Mouse (Mus musculus): ENCODE results near the gene Elac2.

Gene Elac2

DNA sequence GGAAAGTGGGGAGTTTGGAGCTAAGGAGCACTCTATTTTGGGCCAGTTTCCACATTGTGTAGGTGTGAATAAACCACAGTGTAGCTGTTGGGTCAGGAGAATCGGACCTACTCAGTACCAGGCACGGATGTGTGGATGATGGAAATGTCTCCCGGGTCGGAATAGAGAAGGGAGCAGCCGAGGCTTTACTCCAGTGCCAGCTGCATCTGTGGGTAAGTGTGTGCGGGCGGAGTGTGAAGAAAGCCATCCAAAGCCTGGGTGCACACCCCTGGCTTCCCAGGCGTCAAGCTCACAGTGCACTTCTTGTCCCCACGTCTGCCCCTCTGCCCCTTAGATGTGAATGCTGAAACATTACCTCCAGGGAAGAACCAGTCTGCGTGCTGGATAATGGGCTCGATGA, 43.9 kb downstream of the Elac2 start:
- no peak for DNase-seq (ENCODE audit: low spot score)

DNA sequence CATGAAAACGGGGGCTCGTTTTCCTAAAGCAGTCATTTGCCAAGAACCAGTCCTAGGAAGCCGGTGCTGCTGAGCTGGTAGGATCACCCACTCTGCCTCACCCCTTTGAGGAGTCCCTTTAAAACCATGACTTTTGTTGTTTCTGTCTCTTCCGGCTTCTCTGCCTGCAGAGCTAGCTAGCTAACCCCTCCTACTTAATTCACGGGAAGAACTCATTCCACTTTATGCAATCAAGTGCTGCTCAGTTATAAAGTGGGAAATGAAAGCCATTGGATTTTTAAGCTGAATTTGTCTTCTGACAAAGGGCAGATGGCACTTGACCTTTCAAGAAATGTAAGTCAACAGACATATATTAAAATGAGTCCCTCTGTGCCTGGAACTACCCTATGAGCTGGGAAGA, 49.2 kb downstream of the Elac2 start:
- no peak for DNase-seq (ENCODE audit: low spot score)

DNA sequence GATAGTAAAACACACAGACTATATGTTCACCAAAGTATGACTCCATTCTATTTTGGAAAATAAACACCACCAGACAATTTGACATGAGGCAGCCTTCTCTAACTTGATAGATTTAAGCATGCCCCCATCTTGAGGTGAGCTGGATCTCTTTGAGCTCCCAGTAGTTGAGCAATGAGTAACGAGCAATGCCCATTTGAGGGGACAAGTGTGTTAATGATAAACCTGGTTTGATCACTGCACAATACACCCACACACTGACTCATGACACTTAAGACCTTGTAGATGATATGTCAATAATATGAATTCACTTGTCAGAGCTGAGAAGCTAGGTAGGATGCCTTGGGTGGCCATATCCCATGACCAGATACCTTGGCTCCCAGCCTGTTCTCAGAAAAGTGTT, 51.4 kb downstream of the Elac2 start:
- no peak for DNase-seq (ENCODE audit: low spot score)

DNA sequence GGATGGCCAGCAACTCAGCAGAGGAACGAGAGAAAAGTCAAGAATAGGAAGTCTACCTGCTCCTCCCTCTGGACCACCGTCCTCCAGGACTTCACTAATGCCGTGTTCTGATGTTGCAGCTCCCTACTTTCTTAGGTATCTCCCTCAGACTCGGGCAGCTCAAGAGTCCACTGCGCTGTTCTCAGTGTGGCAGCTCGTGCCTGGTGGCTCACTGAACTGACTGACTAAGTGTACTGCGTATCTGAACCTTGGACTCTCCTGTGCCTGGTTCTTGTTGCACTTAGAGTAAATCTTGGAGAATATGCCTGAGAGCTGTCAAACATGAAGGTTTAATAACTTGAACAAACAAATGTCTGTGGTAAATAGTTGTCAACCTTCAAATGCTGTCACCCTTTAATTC, 53.4 kb downstream of the Elac2 start:
- DNase-seq (ENCODE audit: low spot score): no peak

DNA sequence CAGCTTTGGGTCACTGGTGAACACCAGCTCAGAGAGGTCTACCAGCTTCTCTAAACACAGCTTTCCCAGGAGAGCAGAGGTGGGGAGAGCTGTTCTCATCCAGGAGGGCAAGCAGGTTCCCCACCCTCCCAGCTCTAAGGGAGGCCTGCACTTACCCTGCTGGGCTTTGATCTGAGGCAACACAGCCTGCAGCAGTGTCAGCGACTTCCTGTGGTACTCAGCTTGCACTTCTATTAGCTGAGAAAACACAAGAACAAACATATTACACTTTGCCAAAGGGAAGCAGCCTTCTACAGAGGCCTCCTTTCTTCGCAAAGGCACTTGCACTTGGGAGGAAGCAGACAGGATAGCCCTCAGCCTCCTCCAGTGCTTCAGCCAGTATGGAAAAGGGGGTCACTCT, 60.2 kb downstream of the Elac2 start:
- no peak for DNase-seq (ENCODE audit: low spot score)

DNA sequence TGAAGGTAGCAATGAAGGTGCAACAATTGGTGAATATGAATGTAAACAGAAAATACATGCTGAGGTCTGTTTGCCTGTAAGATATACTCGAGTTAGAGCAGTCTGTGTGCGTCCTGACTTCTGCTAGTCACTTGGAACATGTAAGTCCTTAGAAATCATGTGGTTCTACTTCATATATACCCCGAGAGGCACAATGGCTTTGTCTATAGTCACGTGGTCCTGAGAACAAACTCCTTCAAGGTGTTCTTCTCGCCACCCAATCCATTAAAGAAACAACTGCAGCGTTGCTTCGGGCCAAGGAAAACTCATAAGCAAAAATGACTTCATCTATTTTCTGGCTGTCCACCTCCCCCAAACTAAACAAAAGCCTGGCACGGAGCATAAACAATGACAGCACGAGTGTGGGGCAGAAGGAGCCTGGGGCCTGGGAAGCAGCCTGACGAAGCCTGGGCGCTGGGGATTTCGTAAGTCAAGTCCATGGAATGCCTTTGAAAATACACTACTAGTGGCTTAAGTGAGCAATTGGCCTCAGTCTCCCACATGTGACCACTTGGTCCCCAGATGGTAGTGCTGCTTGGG, 60.8 kb downstream of the Elac2 start:
- DNase-seq (ENCODE audit: low spot score): peak; percentile 10

DNA sequence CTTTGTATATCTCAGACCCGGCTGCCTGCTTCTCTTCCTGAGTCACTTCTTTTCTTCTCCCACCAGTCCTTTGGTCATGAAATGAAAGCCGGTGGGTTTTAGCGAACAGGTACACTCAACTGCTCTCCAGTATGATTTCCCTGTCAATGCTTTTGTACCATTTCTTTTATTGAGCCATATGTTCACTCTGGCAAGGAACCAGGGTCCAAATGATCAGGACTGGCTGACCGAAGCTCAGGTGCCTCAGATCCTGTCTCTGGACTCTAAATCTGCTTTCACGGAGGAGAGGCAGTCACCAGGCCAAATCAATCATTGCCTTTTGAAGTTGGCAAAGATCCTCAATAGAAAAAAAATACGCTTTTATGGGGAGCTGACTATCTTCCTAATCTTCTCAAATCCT, 61.7 kb downstream of the Elac2 start:
- no peak for DNase-seq (ENCODE audit: low spot score)

DNA sequence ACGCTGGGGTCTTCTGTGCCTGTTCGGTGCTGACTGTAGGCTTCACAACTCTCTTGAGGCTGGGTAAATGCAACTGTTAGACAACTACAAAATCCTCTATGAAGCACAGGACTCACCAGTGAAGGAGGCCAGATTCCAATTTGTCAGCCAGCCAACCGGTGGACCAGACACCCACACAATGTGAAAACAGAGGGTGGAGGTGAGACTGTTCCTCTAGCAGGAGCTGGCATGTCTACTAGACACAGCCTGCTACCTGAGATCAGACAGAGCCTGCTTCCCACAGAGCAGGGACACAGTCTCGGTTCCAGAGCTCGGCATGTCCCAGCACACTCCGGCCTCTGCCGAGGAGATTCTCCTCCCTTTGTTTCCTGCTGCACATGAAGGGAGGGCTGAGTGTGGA, 70.3 kb downstream of the Elac2 start:
- DNase-seq (ENCODE audit: low spot score): no peak

DNA sequence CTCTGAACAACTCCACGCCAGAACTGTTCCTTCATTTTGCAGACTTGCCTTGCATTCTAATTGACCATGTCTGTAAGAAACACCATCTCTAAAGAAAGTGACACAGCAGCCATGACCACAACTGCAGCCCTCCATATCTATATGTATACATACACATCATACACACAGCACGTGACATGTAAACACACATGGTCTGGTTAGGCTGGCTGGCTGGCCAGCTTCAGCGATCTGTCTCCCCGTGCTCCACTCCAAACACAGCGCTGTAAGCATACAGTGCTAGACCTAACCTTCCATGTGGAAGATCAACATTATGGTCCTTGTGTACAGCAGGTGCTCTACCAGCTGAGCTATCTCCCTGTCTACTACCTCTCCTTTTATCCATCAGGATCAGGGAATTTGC, 72.0 kb downstream of the Elac2 start:
- DNase-seq (ENCODE audit: low spot score): no peak
